Mouse (Mus musculus): ENCODE results near the gene Peli2. TPM values are rescaled to one million over a fixed set of nuclear protein-coding genes. Genes with fewer than 3 reads are reported as not detected.
A peak's percentile ranks its signal among the peaks of the same experiment; 100 is the strongest.

Peli2 gene
- polyA plus RNA-seq, 1 experiment from 2014 or later = 11.2 TPM

DNA sequence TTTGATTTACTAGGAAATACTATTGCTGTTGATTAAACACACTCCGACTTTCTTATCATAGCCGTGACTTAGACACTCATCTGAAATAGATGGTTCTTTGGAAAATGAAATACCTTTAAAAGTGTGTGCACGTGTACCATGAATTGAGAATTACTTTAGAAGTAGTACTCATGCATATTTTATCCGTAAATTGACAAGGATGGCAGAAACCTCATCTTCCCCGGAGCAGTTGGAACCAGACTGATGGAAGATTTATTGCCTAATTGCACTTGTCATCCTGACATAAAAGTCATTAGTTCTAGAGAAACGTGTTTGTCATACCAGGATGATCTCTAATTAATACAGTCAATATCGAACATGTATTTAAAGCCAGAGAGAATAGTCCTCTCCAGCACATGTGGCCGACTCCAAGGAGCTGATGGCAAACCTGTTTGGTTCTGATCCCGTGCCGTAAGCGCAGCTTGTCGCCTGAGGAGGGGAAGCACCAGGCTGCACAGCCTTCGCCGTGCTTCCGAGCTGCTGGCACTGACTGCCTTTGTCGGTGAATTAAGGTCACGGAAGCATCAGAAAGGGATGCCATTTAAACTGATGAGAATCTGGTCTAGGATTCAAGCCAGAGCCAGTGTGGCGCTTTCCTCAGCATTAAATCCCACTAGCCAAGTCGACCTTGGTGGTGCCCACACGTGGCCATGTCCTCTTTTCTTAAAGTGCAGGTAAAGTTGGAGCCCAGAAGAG, 114.3 kb downstream of the Peli2 start:
- no peaks in the 10 kb centered on the region for H3K27me3 ChIP-seq (ENCODE audit: control insufficient read depth, insufficient read depth, low read length)
- WGBS = 87% methylated on average over 20 of the region's 20 CpGs
- no peak overlapping the region for H3K27ac ChIP-seq (ENCODE audit: low read length)
- H3K4me3 ChIP-seq (ENCODE audit: low read depth, low read length) = no peak overlapping the region
- no peak overlapping the region for H3K4me2 ChIP-seq (replicated peaks; ENCODE audit: low read depth, low read length)
- no peaks in the 10 kb centered on the region for H3K36me3 ChIP-seq (ENCODE audit: control insufficient read depth, insufficient read depth, low read length)
- no peaks in the 10 kb centered on the region for H3K4me1 ChIP-seq (ENCODE audit: control insufficient read depth, insufficient read depth, low read length)
- no peak overlapping the region for H3K9ac ChIP-seq (replicated peaks; ENCODE audit: low read depth, low read length)
- no peaks in the 10 kb centered on the region for H3K9me3 ChIP-seq (ENCODE audit: control insufficient read depth, low read depth, low read length)
- no peak for ATAC-seq (ENCODE audit: insufficient number of reproducible peaks, insufficient read depth, low FRiP score, low read depth)

DNA sequence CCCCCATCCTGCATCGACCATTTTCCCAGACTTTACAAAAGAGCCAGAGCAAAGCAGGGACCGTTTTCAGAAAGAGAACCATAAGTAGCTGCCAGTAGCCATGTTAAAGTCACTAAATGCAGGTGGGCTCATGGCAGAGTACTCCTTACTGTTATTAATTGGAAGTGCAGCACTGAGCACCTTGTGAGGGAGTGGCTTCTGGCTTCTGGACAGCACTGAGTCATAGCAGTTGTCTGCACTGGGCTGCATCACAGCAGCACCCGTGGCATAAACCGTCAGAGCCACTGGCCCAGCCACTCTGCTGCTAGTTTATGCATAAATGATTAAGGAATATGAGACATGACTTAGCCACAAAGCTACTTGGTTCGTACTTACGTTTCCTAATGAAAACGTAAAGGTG, 120.7 kb downstream of the Peli2 start:
- Histone ChIP-seq H3K9me3 (ENCODE audit: control insufficient read depth, low read depth, low read length) (no peaks in the 10 kb centered on the region), H3K27ac (ENCODE audit: low read length) (no peak overlapping the region), H3K4me2 (replicated peaks; ENCODE audit: low read depth, low read length) (no peak overlapping the region), H3K27me3 (ENCODE audit: control insufficient read depth, insufficient read depth, low read length) (no peaks in the 10 kb centered on the region), H3K4me1 (ENCODE audit: control insufficient read depth, insufficient read depth, low read length) (peaks cover 4% of the 10 kb centered on the region; the same call in 1 of the 2 replicates), H3K9ac (replicated peaks; ENCODE audit: low read depth, low read length) (no peak overlapping the region), H3K36me3 (ENCODE audit: control insufficient read depth, insufficient read depth, low read length) (no peaks in the 10 kb centered on the region; the same call in 1 of the 2 replicates), H3K4me3 (ENCODE audit: low read depth, low read length) (no peak overlapping the region)
- no peak for ATAC-seq (ENCODE audit: insufficient number of reproducible peaks, insufficient read depth, low FRiP score, low read depth)
- WGBS = 86% methylated on average over 7 of the region's 7 CpGs

DNA sequence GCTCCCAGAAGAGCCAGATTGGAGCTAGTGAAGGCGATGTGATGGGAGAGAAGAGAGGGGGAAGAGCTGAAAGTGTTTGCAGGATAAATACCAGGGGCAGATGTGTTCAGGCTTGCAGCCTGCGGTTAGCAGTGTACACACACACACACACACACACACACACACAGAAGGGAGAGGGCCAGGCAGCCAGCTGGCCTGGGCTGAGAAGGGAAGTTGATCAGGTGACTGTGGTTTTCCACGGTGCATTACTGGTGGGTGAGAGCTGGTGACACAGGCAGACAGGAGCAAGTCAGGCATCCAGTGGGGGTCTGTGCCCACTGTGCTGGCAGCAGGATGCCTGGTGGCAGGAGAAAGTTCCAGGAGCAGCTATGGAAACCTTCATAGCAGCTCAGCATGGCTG, 125.6 kb downstream of the Peli2 start:
- Histone ChIP-seq H3K4me3 (ENCODE audit: low read depth, low read length) (no peak overlapping the region), H3K36me3 (ENCODE audit: control insufficient read depth, insufficient read depth, low read length) (no peaks in the 10 kb centered on the region; the same call in 1 of the 2 replicates), H3K27ac (ENCODE audit: low read length) (no peak overlapping the region; the same call in 1 of the 2 replicates), H3K4me1 (ENCODE audit: control insufficient read depth, insufficient read depth, low read length) (peaks cover 5% of the 10 kb centered on the region; the same call in 1 of the 2 replicates), H3K4me2 (replicated peaks; ENCODE audit: low read depth, low read length) (no peak overlapping the region), H3K27me3 (ENCODE audit: control insufficient read depth, insufficient read depth, low read length) (no peaks in the 10 kb centered on the region), H3K9ac (replicated peaks; ENCODE audit: low read depth, low read length) (no peak overlapping the region), H3K9me3 (ENCODE audit: control insufficient read depth, low read depth, low read length) (no peaks in the 10 kb centered on the region)
- no peak; the same call in 1 of the 2 replicates for ATAC-seq (ENCODE audit: insufficient number of reproducible peaks, insufficient read depth, low FRiP score, low read depth)
- 41% methylated on average over 3 of the region's 3 CpGs for WGBS

DNA sequence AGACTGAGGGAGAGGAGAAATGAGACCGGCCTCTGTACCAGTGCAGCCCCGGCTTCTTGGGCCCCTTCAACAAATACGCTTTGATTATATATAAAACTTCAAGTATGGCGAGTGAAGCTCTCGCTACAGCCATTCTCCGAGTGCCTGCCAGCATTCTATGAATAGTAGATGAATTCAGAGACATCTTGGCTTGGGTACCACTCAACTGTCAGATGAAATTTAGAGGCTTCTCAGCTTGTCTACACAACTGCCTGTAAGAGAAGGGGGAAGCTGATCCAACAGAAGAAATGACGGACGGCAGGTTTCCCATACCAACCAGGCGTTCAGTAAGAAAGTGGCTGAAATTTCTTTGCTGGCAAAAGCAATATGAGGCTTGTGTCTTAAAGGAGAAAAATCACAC, 126.3 kb downstream of the Peli2 start:
- Histone ChIP-seq H3K9me3 (ENCODE audit: control insufficient read depth, low read depth, low read length) (no peaks in the 10 kb centered on the region), H3K27ac (ENCODE audit: low read length) (no peak overlapping the region), H3K9ac (replicated peaks; ENCODE audit: low read depth, low read length) (no peak overlapping the region), H3K4me1 (ENCODE audit: control insufficient read depth, insufficient read depth, low read length) (peaks cover 5% of the 10 kb centered on the region; the same call in 1 of the 2 replicates), H3K4me2 (replicated peaks; ENCODE audit: low read depth, low read length) (no peak overlapping the region), H3K36me3 (ENCODE audit: control insufficient read depth, insufficient read depth, low read length) (no peaks in the 10 kb centered on the region), H3K4me3 (ENCODE audit: low read depth, low read length) (no peak overlapping the region), H3K27me3 (ENCODE audit: control insufficient read depth, insufficient read depth, low read length) (no peaks in the 10 kb centered on the region)
- 67% methylated on average over 9 of the region's 9 CpGs for WGBS
- no peak for ATAC-seq (ENCODE audit: insufficient number of reproducible peaks, insufficient read depth, low FRiP score, low read depth)

GRCm38 (mm10) chr14:48249459-48249858, 128.8 kb downstream of the Peli2 start:
- Histone ChIP-seq H3K27ac (ENCODE audit: low read length) (no peak overlapping the region), H3K36me3 (ENCODE audit: control insufficient read depth, insufficient read depth, low read length) (peaks cover 4% of the 10 kb centered on the region; the same call in 1 of the 2 replicates), H3K9me3 (ENCODE audit: control insufficient read depth, low read depth, low read length) (no peaks in the 10 kb centered on the region), H3K9ac (replicated peaks; ENCODE audit: low read depth, low read length) (no peak overlapping the region), H3K4me3 (ENCODE audit: low read depth, low read length) (no peak overlapping the region), H3K4me1 (ENCODE audit: control insufficient read depth, insufficient read depth, low read length) (peaks cover 5% of the 10 kb centered on the region; the same call in 1 of the 2 replicates), H3K27me3 (ENCODE audit: control insufficient read depth, insufficient read depth, low read length) (no peaks in the 10 kb centered on the region), H3K4me2 (replicated peaks; ENCODE audit: low read depth, low read length) (no peak overlapping the region)
- WGBS = 93% methylated on average over 2 of the region's 2 CpGs
- ATAC-seq (ENCODE audit: insufficient number of reproducible peaks, insufficient read depth, low FRiP score, low read depth) = no peak

DNA sequence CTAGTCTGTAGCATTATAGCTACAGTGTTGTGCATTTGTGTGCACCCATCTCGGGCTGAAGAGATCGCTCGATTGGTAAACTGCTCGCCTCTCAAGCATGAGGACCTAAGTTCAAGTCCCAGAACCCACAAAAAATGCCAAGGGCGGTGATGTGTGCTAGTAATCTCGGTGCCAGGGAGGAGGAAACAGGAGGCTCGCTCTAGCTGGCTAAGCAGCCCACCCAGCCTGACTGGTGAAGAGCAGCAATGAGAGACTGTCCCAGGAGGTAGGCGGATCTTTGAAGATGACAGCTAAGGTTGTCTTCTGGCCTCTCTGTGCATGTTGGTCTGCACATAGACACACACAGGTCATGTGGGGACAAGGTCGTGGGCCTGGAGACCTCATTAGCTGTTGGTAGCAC, 129.3 kb downstream of the Peli2 start:
- no peak overlapping the region for H3K4me2 ChIP-seq (replicated peaks; ENCODE audit: low read depth, low read length)
- no peak overlapping the region for H3K27ac ChIP-seq (ENCODE audit: low read length)
- ATAC-seq (ENCODE audit: insufficient number of reproducible peaks, insufficient read depth, low FRiP score, low read depth) = no peak
- WGBS = 94% methylated on average over 9 of the region's 9 CpGs
- no peaks in the 10 kb centered on the region for H3K27me3 ChIP-seq (ENCODE audit: control insufficient read depth, insufficient read depth, low read length)
- no peak overlapping the region for H3K9ac ChIP-seq (replicated peaks; ENCODE audit: low read depth, low read length)
- H3K9me3 ChIP-seq (ENCODE audit: control insufficient read depth, low read depth, low read length) = no peaks in the 10 kb centered on the region
- H3K4me3 ChIP-seq (ENCODE audit: low read depth, low read length) = no peak overlapping the region
- H3K36me3 ChIP-seq (ENCODE audit: control insufficient read depth, insufficient read depth, low read length) = peaks cover 4% of the 10 kb centered on the region; the same call in 1 of the 2 replicates
- H3K4me1 ChIP-seq (ENCODE audit: control insufficient read depth, insufficient read depth, low read length) = peaks cover 5% of the 10 kb centered on the region; the same call in 1 of the 2 replicates

GRCm38 (mm10) chr14:48251381-48251979, 130.9 kb downstream of the Peli2 start:
- H3K9ac ChIP-seq (replicated peaks; ENCODE audit: low read depth, low read length) = no peak overlapping the region
- 74% methylated on average over 9 of the region's 9 CpGs for WGBS
- no peak for ATAC-seq (ENCODE audit: insufficient number of reproducible peaks, insufficient read depth, low FRiP score, low read depth)
- H3K4me3 ChIP-seq (ENCODE audit: low read depth, low read length) = no peak overlapping the region
- H3K4me2 ChIP-seq (replicated peaks; ENCODE audit: low read depth, low read length) = no peak overlapping the region
- H3K36me3 ChIP-seq (ENCODE audit: control insufficient read depth, insufficient read depth, low read length) = peaks cover 9% of the 10 kb centered on the region; the same call in 1 of the 2 replicates
- H3K9me3 ChIP-seq (ENCODE audit: control insufficient read depth, low read depth, low read length) = no peaks in the 10 kb centered on the region
- H3K27ac ChIP-seq (ENCODE audit: low read length) = no peak overlapping the region
- H3K4me1 ChIP-seq (ENCODE audit: control insufficient read depth, insufficient read depth, low read length) = no peaks in the 10 kb centered on the region
- no peaks in the 10 kb centered on the region for H3K27me3 ChIP-seq (ENCODE audit: control insufficient read depth, insufficient read depth, low read length)

DNA sequence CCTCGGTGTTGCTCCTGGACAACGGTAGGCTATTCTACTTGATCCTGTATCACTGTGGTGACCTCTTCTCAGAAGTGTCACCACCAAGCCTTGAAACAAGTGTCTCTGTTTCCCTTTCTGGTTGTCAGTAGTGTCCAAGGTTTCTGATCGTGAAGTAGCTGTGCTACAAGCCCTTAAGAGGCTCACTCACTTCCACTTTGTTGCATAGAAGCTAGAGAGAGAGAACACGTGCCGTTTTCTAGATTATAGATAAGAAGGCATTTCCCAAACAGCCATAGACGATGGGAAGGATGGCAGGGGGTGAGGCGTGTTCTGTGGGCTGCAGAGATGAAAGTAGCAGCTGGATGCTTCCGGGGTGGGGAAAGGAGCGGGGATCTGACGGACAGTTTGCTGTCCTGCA, 132.6 kb downstream of the Peli2 start:
- H3K36me3 ChIP-seq (ENCODE audit: control insufficient read depth, insufficient read depth, low read length) = peaks cover 9% of the 10 kb centered on the region; the same call in 1 of the 2 replicates
- ATAC-seq (ENCODE audit: insufficient number of reproducible peaks, insufficient read depth, low FRiP score, low read depth) = no peak
- H3K4me1 ChIP-seq (ENCODE audit: control insufficient read depth, insufficient read depth, low read length) = no peaks in the 10 kb centered on the region
- WGBS = 73% methylated on average over 10 of the region's 10 CpGs
- H3K27ac ChIP-seq (ENCODE audit: low read length) = no peak overlapping the region
- no peak overlapping the region for H3K4me2 ChIP-seq (replicated peaks; ENCODE audit: low read depth, low read length)
- no peak overlapping the region for H3K4me3 ChIP-seq (ENCODE audit: low read depth, low read length)
- H3K9ac ChIP-seq (replicated peaks; ENCODE audit: low read depth, low read length) = 0 out of 2 replicates have a peak overlapping the region, but pooled peaks have one; percentile 6
- no peaks in the 10 kb centered on the region for H3K27me3 ChIP-seq (ENCODE audit: control insufficient read depth, insufficient read depth, low read length)
- H3K9me3 ChIP-seq (ENCODE audit: control insufficient read depth, low read depth, low read length) = no peaks in the 10 kb centered on the region
